Mouse (Mus musculus): ENCODE data around the gene Adamtsl1. TPM values are rescaled to one million over a fixed set of nuclear protein-coding genes. Genes with fewer than 3 reads are reported as not detected.

Adamtsl1 gene
- polyA plus RNA-seq, 1 experiment: 6.3 TPM

DNA sequence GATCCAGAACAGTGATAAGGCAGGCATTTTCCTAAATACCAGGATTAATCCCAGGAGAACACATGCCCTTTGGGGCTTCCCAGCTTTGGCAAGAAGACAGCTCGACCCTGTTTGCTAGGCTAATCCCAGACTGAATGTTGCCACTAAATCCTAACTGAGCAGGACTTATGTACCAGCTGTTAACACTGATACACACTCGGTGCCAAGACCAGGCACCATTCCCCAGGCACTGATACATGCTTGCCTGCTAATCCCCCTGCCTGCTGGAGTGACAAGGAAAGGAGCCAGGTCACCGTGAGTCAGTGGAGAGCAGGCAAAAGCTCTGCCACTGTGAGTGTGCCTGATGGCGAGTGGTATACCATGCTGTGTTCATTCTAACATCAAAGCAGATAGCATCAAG, 505.6 kb downstream of the Adamtsl1 start:
- TF ChIP-seq POLR2A (IDR thresholded peaks at IDR 0.05; ENCODE audit: borderline replicate concordance, extremely low read depth, insufficient read depth, insufficient read length, poor library complexity, severe bottlenecking): no peak
- no peak for TF ChIP-seq CTCF (IDR thresholded peaks at IDR 0.05; ENCODE audit: borderline replicate concordance, extremely low read depth, insufficient read depth, insufficient read length)
- peak; percentile 89 for DNase-seq (ENCODE audit: low read depth)

DNA sequence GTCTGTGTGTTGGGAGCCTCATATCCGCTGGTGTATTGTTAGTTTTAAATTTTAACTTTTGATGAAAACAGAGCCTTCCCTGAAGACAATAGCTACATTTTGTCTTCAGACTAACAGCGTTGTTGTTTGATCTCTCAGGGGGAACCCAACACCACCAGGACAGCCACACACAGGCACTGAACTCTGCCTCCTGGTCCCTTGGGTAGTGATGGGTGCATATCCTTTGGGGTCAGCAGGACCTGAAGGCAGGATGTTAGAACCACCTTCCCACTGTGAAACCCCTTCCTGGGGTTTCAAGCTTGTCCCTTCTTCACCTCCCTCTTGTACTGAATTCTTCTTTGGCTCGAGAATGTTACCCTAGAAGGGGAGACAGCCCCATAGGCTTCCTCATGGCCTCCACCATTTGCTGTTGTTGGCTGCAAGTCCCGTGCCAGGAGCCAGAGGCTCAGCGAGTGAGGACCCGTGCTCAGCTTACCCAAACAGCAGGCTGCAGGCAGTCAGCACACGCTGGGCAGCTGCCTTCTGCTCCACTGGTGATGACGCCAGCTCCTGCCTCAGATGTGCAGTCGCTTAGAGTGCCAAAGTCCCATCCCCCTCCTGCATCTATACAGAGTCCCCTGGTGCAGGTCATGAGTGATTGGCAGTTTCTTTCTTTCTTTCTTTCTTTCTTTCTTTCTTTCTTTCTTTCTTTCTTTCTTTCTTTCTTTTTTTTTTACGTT, 506.6 kb downstream of the Adamtsl1 start:
- peak; percentile 94 for DNase-seq (ENCODE audit: low read depth)
- TF ChIP-seq POLR2A (IDR thresholded peaks at IDR 0.05; ENCODE audit: borderline replicate concordance, extremely low read depth, insufficient read depth, insufficient read length, poor library complexity, severe bottlenecking): no peak
- no peak for TF ChIP-seq CTCF (IDR thresholded peaks at IDR 0.05; ENCODE audit: borderline replicate concordance, extremely low read depth, insufficient read depth, insufficient read length)

DNA sequence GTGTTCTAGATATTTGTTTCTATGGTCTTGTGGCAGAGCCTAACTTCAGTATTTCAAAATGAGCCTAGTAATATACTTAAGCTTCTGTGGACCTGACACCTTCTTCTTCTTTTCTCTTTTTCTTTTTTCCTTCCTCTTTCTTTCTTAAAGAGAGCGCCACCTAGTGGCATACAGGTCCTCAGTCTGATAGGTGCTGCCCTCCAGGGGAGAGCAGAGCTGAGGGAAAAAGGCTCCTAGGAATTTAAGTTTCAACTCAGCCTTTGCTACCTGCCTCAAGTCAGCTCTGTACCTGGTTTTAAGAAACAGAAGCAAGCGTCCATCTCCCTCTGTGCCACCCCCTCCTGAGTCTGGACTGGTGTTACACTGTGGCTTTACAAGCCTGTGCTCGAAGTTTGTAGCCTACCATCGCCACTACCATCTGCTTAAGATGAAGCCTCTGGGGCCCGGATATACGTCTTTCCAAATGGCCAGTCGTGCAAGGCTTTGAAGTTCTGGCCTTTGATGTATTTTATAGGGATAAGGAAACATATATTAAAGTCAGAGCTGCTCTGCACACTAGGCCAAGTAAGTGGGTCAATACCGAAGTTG, 510.7 kb downstream of the Adamtsl1 start:
- TF ChIP-seq CTCF (IDR thresholded peaks at IDR 0.05; ENCODE audit: borderline replicate concordance, extremely low read depth, insufficient read depth, insufficient read length): peak; percentile 67; the same call in 1 of the 2 replicates
- no peak for TF ChIP-seq POLR2A (IDR thresholded peaks at IDR 0.05; ENCODE audit: borderline replicate concordance, extremely low read depth, insufficient read depth, insufficient read length, poor library complexity, severe bottlenecking)
- peak; percentile 66 for DNase-seq (ENCODE audit: low read depth)

DNA sequence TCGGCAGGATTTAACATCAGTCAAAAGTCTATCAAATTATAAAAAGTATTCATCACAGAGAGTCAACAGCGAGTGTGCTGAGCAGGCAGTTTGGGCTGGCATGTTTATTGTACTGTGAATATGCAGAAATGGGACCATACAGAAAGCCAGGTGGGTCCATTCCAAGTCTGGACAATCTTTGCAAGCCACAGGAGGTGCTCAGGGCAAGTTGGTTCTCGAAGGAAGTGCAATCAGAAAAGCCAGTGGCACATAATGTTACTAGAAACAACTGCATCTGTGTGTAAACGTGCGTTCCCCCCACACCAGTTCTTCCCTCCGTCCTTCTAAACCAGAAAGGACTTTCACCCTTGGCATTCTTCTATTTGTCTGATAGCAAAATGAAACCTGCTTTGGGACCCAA, 515.5 kb downstream of the Adamtsl1 start:
- TF ChIP-seq POLR2A (IDR thresholded peaks at IDR 0.05; ENCODE audit: borderline replicate concordance, extremely low read depth, insufficient read depth, insufficient read length, poor library complexity, severe bottlenecking) (no peak), CTCF (IDR thresholded peaks at IDR 0.05; ENCODE audit: borderline replicate concordance, extremely low read depth, insufficient read depth, insufficient read length) (no peak)
- DNase-seq (ENCODE audit: low read depth): no peak

DNA sequence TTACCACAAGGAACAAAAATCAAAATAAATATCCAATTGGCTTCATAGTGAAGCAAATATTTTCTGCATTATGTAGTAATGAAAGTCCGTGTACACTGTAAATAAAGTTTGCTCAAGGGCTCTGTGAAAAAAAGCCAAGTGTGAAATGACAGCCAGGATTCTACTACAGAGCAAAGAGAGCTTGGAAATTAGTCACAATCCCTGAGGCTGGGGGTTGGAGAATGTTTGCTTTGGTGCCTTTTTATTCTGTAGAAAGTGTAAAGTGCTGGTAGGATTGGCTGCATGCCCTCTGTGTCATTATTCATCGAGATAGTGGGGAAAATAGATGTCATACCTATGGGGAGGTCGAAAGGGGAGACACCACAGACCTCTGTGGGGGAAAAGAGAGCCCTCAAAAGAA, 516.2 kb downstream of the Adamtsl1 start:
- no peak for TF ChIP-seq POLR2A (IDR thresholded peaks at IDR 0.05; ENCODE audit: borderline replicate concordance, extremely low read depth, insufficient read depth, insufficient read length, poor library complexity, severe bottlenecking)
- peak; percentile 52 for DNase-seq (ENCODE audit: low read depth)

DNA sequence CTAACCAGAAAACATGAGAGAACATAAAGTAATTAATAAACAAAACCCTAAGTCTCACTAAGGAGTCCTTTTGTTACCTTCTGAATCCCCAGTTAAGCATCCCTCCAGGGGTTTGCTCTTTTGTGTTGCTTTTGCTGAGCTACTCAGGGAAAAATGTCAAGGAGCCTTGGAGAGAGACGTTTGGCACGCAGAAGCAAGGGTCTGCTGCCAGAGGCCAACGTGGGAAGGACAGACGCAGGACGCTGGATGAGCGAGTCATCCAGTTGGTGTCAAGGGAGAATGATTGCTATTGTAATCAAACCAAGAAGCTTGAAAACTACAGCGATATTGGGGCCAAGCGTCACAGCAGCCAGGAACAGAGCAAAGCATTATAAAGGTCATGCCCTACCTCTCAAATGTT, 517.1 kb downstream of the Adamtsl1 start:
- TF ChIP-seq CTCF (IDR thresholded peaks at IDR 0.05; ENCODE audit: borderline replicate concordance, extremely low read depth, insufficient read depth, insufficient read length) (no peak), POLR2A (IDR thresholded peaks at IDR 0.05; ENCODE audit: borderline replicate concordance, extremely low read depth, insufficient read depth, insufficient read length, poor library complexity, severe bottlenecking) (no peak)
- DNase-seq (ENCODE audit: low read depth): peak; percentile 46

DNA sequence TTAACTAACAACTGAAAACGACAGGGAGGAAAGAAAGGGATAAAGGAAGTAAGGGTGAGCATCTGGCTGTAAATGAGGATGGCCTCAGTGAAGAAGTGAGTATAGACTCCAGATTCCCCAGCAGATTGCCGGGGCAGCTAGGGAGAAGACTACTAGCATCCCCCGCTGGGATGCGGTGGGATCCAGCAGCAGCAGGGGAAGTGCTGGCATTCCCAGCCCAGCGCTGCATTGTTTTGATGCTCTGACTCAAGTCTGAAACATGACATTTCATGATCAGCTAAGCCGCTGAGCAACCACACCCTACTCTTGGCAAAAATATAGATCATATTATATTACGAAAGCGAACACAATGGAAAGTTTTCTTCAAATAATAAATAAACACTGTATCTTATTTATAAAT, 526.9 kb downstream of the Adamtsl1 start:
- no peak for DNase-seq (ENCODE audit: low read depth)

DNA sequence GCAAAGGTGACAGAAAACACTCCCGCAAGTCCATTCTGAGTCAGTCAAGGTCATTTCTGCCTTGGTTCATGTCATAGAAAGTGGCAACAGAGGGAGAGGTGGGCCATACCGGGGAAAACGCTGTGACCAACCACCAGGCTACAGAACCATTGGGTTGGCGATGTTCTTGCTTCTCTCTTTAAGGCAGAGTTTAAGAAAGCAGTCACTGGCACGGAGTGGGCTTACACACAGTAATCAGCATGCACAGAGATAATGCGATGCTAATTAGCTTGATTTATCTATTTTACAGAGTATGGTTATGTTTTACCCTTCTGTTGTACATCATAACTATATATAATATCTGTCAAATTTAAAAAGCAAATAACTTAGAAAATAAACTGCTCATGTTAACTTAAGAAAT, 531.5 kb downstream of the Adamtsl1 start:
- DNase-seq (ENCODE audit: low read depth): no peak
- TF ChIP-seq POLR2A (IDR thresholded peaks at IDR 0.05; ENCODE audit: borderline replicate concordance, extremely low read depth, insufficient read depth, insufficient read length, poor library complexity, severe bottlenecking): no peak
- TF ChIP-seq CTCF (IDR thresholded peaks at IDR 0.05; ENCODE audit: borderline replicate concordance, extremely low read depth, insufficient read depth, insufficient read length): no peak

More for the DNA sequence above, 526.9 kb downstream of the Adamtsl1 start:
- no peak for TF ChIP-seq CTCF (IDR thresholded peaks at IDR 0.05; ENCODE audit: borderline replicate concordance, extremely low read depth, insufficient read depth, insufficient read length)
- TF ChIP-seq POLR2A (IDR thresholded peaks at IDR 0.05; ENCODE audit: borderline replicate concordance, extremely low read depth, insufficient read depth, insufficient read length, poor library complexity, severe bottlenecking): no peak

DNA sequence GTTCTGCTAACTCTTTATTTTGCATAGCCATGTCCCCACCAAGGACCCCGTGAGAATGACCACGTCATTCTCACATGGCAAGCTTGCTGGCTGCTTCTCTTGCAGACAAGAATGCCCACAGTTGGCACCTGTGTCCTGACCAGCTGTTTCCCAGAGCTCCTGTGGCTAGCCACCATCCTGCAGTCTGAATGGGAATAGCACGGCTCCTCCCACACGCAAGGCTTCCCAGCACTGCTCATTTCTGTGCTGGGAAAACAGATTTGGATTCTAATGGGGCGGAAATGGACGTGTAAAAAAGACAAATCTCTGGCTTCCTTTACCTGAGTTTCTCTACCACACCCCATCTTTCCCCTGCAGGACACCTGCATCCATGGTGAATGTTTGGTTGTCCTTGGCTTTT, 531.9 kb downstream of the Adamtsl1 start:
- DNase-seq (ENCODE audit: low read depth): peak; percentile 72
- TF ChIP-seq CTCF (IDR thresholded peaks at IDR 0.05; ENCODE audit: borderline replicate concordance, extremely low read depth, insufficient read depth, insufficient read length) (no peak), POLR2A (IDR thresholded peaks at IDR 0.05; ENCODE audit: borderline replicate concordance, extremely low read depth, insufficient read depth, insufficient read length, poor library complexity, severe bottlenecking) (no peak)

DNA sequence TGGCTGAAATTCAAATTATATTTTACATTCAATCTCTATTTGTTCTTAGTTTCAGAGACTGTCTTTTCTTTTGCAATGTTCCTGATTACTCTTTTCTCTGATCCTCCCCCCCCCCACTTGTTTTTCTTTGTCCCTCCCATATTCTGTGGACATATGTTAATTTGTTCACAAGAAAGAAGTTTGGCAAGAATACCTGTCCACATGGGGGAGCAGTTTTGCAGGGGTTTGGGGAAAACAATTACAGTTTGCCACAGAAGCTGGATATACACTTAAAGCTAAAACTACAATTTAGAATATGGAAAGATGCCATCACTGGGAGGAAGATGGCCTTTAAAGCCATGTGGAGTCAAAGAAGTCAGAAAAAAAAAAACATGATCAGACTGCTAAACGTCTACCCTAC, 532.9 kb downstream of the Adamtsl1 start:
- TF ChIP-seq POLR2A (IDR thresholded peaks at IDR 0.05; ENCODE audit: borderline replicate concordance, extremely low read depth, insufficient read depth, insufficient read length, poor library complexity, severe bottlenecking) (no peak), CTCF (IDR thresholded peaks at IDR 0.05; ENCODE audit: borderline replicate concordance, extremely low read depth, insufficient read depth, insufficient read length) (peak; percentile 1; the same call in 1 of the 2 replicates)
- DNase-seq (ENCODE audit: low read depth): no peak

DNA sequence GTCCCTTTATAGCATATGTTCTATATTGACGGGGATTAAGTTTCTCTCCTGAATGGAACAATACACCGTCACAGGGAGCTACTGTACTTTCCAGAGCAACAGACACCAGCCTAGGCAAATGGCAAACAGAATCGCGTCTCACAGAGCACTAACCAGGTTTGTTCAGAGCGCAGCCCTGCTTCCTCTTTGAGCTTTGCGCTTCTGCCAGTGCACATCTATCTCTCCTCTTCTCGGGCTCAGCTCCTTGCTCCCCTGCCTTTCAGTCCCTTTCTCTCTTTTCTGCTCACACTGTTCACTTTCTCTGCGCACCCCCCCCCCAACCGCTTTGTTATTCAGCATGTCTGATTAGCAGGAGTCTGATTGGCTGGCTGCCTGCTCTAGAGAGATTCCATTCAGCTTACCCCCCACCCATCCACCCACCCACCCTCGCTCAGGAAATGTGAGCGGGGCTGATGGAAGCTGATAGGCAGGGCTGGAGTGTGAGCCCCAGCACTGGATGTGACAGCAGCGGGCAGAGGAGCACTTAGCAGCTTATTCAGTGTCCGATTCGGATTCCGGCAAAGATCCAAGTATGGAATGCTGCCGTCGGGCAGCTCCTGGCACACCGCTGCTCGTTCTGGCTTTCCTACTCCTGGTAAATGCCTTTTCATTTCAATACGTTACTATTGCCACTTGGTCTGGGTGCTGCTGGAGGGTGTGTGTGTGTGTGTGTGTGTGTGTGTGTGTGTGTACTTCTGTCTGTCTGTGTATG, 539.7 kb downstream of the Adamtsl1 start:
- DNase-seq (ENCODE audit: low read depth): peak; percentile 97
- TF ChIP-seq CTCF (IDR thresholded peaks at IDR 0.05; ENCODE audit: borderline replicate concordance, extremely low read depth, insufficient read depth, insufficient read length) (no peak), POLR2A (IDR thresholded peaks at IDR 0.05; ENCODE audit: borderline replicate concordance, extremely low read depth, insufficient read depth, insufficient read length, poor library complexity, severe bottlenecking) (0 out of 2 replicates have a peak, but pooled peaks have one; percentile 17)

Measured in brain, embryonic 14.5 days (tissue).